Mouse (Mus musculus): ENCODE data around the gene Tmod3. TPM values are rescaled to one million over a fixed set of nuclear protein-coding genes. Genes with fewer than 3 reads are reported as not detected.

Tmod3 gene
- total and polyA plus RNA-seq, 2 experiments, result 4.8 to 20.8 TPM

GRCm38 (mm10) chr9:75485231-75485630 is 74.2 kb downstream of the Tmod3 start:
- Histone ChIP-seq H3K4me3 (ENCODE audit: insufficient read depth, low read depth, low read length) (no peak overlapping the region), H3K9ac (ENCODE audit: low read depth, low read length) (no peak overlapping the region), H3K36me3 (ENCODE audit: control insufficient read depth, insufficient read depth, low read length) (peaks cover 12% of the 10 kb centered on the region; the same call in 1 of the 2 replicates), H3K27ac (replicated peaks; ENCODE audit: insufficient read depth, low read depth, low read length) (no peak overlapping the region), H3K4me1 (ENCODE audit: control insufficient read depth, insufficient read depth, low read length) (no peaks in the 10 kb centered on the region), H3K79me2 (ENCODE audit: control insufficient read depth, insufficient read depth, low read length) (no peaks in the 10 kb centered on the region), H3K27me3 (ENCODE audit: control insufficient read depth, insufficient read depth, low read length) (no peaks in the 10 kb centered on the region)
- 89% methylated on average over 6 of the region's 6 CpGs for WGBS
- no peak for TF ChIP-seq CTCF (IDR thresholded peaks at IDR 0.05; ENCODE audit: low read depth, low read length)
- no peak for TF ChIP-seq POLR2A (IDR thresholded peaks at IDR 0.05; ENCODE audit: extremely low read depth, insufficient read depth, low read length)
- no peak for DNase-seq (ENCODE audit: extremely low read depth, low read depth, low spot score)

GRCm38 (mm10) chr9:75480536-75481075 is 78.9 kb downstream of the Tmod3 start:
- TF ChIP-seq CTCF (IDR thresholded peaks at IDR 0.05; ENCODE audit: low read depth, low read length), result no peak
- TF ChIP-seq POLR2A (IDR thresholded peaks at IDR 0.05; ENCODE audit: extremely low read depth, insufficient read depth, low read length), result no peak
- WGBS, result 98% methylated on average over 5 of the region's 5 CpGs

GRCm38 (mm10) chr9:75479106-75479725 is 80.2 kb downstream of the Tmod3 start:
- WGBS, result 84% methylated on average over 8 of the region's 8 CpGs
- peaks cover 4% of the 10 kb centered on the region; the same call in 1 of the 2 replicates for H3K36me3 ChIP-seq (ENCODE audit: control insufficient read depth, insufficient read depth, low read length)
- H3K9ac ChIP-seq (ENCODE audit: low read depth, low read length), result no peak overlapping the region
- no peak for TF ChIP-seq CTCF (IDR thresholded peaks at IDR 0.05; ENCODE audit: low read depth, low read length)
- no peak for TF ChIP-seq POLR2A (IDR thresholded peaks at IDR 0.05; ENCODE audit: extremely low read depth, insufficient read depth, low read length)
- H3K4me1 ChIP-seq (ENCODE audit: control insufficient read depth, insufficient read depth, low read length), result no peaks in the 10 kb centered on the region
- H3K79me2 ChIP-seq (ENCODE audit: control insufficient read depth, insufficient read depth, low read length), result no peaks in the 10 kb centered on the region
- H3K4me3 ChIP-seq (ENCODE audit: insufficient read depth, low read depth, low read length), result no peak overlapping the region
- H3K27ac ChIP-seq (replicated peaks; ENCODE audit: insufficient read depth, low read depth, low read length), result no peak overlapping the region
- no peaks in the 10 kb centered on the region for H3K27me3 ChIP-seq (ENCODE audit: control insufficient read depth, insufficient read depth, low read length)
- DNase-seq (ENCODE audit: extremely low read depth, low read depth, low spot score), result no peak

More at GRCm38 (mm10) chr9:75480536-75481075, 78.9 kb downstream of the Tmod3 start:
- no peaks in the 10 kb centered on the region for H3K4me1 ChIP-seq (ENCODE audit: control insufficient read depth, insufficient read depth, low read length)
- H3K79me2 ChIP-seq (ENCODE audit: control insufficient read depth, insufficient read depth, low read length), result no peaks in the 10 kb centered on the region
- H3K9ac ChIP-seq (ENCODE audit: low read depth, low read length), result no peak overlapping the region
- no peak overlapping the region for H3K27ac ChIP-seq (replicated peaks; ENCODE audit: insufficient read depth, low read depth, low read length)
- no peak overlapping the region for H3K4me3 ChIP-seq (ENCODE audit: insufficient read depth, low read depth, low read length)
- no peaks in the 10 kb centered on the region for H3K27me3 ChIP-seq (ENCODE audit: control insufficient read depth, insufficient read depth, low read length)
- no peak for DNase-seq (ENCODE audit: extremely low read depth, low read depth, low spot score)
- peaks cover 9% of the 10 kb centered on the region; the same call in 1 of the 2 replicates for H3K36me3 ChIP-seq (ENCODE audit: control insufficient read depth, insufficient read depth, low read length)

- Histone ChIP-seq H3K79me2 (ENCODE audit: control insufficient read depth, insufficient read depth, low read length) (no peaks in the 10 kb centered on the region), H3K4me1 (ENCODE audit: control insufficient read depth, insufficient read depth, low read length) (no peaks in the 10 kb centered on the region), H3K36me3 (ENCODE audit: control insufficient read depth, insufficient read depth, low read length) (peaks cover 6% of the 10 kb centered on the region; the same call in 1 of the 2 replicates), H3K27me3 (ENCODE audit: control insufficient read depth, insufficient read depth, low read length) (no peaks in the 10 kb centered on the region), H3K27ac (replicated peaks; ENCODE audit: insufficient read depth, low read depth, low read length) (no peak overlapping the region), H3K9ac (ENCODE audit: low read depth, low read length) (no peak overlapping the region), H3K4me3 (ENCODE audit: insufficient read depth, low read depth, low read length) (no peak overlapping the region)
- no peak for DNase-seq (ENCODE audit: extremely low read depth, low read depth, low spot score)
- TF ChIP-seq POLR2A (IDR thresholded peaks at IDR 0.05; ENCODE audit: extremely low read depth, insufficient read depth, low read length) (no peak), CTCF (IDR thresholded peaks at IDR 0.05; ENCODE audit: low read depth, low read length) (no peak)
- WGBS, result 83% methylated on average over 3 of the region's 3 CpGs
Measured at GRCm38 (mm10) chr9:75477212-75477611, 82.2 kb downstream of the Tmod3 start.

GRCm38 (mm10) chr9:75468297-75468696 is 91.2 kb downstream of the Tmod3 start:
- DNase-seq (ENCODE audit: extremely low read depth, low read depth, low spot score), result no peak
- H3K4me1 ChIP-seq (ENCODE audit: control insufficient read depth, insufficient read depth, low read length), result no peaks in the 10 kb centered on the region
- TF ChIP-seq CTCF (IDR thresholded peaks at IDR 0.05; ENCODE audit: low read depth, low read length) (0 out of 2 replicates have a peak, but pooled peaks have one; percentile 8), POLR2A (IDR thresholded peaks at IDR 0.05; ENCODE audit: extremely low read depth, insufficient read depth, low read length) (no peak)
- no peak overlapping the region for H3K4me3 ChIP-seq (ENCODE audit: insufficient read depth, low read depth, low read length)
- WGBS, result 89% methylated on average over 14 of the region's 14 CpGs
- no peaks in the 10 kb centered on the region for H3K79me2 ChIP-seq (ENCODE audit: control insufficient read depth, insufficient read depth, low read length)
- H3K9ac ChIP-seq (ENCODE audit: low read depth, low read length), result no peak overlapping the region
- peaks cover 18% of the 10 kb centered on the region for H3K36me3 ChIP-seq (ENCODE audit: control insufficient read depth, insufficient read depth, low read length)
- H3K27me3 ChIP-seq (ENCODE audit: control insufficient read depth, insufficient read depth, low read length), result no peaks in the 10 kb centered on the region
- H3K27ac ChIP-seq (replicated peaks; ENCODE audit: insufficient read depth, low read depth, low read length), result no peak overlapping the region

- no peaks in the 10 kb centered on the region for H3K27me3 ChIP-seq (ENCODE audit: control insufficient read depth, insufficient read depth, low read length)
- WGBS, result 97% methylated on average over 3 of the region's 3 CpGs
- H3K4me3 ChIP-seq (ENCODE audit: insufficient read depth, low read depth, low read length), result no peak overlapping the region
- H3K79me2 ChIP-seq (ENCODE audit: control insufficient read depth, insufficient read depth, low read length), result no peaks in the 10 kb centered on the region
- peaks cover 21% of the 10 kb centered on the region for H3K36me3 ChIP-seq (ENCODE audit: control insufficient read depth, insufficient read depth, low read length)
- no peak for TF ChIP-seq CTCF (IDR thresholded peaks at IDR 0.05; ENCODE audit: low read depth, low read length)
- no peak for TF ChIP-seq POLR2A (IDR thresholded peaks at IDR 0.05; ENCODE audit: extremely low read depth, insufficient read depth, low read length)
- no peak overlapping the region for H3K27ac ChIP-seq (replicated peaks; ENCODE audit: insufficient read depth, low read depth, low read length)
- H3K4me1 ChIP-seq (ENCODE audit: control insufficient read depth, insufficient read depth, low read length), result no peaks in the 10 kb centered on the region
- no peak for DNase-seq (ENCODE audit: extremely low read depth, low read depth, low spot score)
- H3K9ac ChIP-seq (ENCODE audit: low read depth, low read length), result no peak overlapping the region
Measured at GRCm38 (mm10) chr9:75467581-75467980, 91.9 kb downstream of the Tmod3 start.

Measured in liver, adult 2 months (tissue).